Mouse (Mus musculus): ENCODE results near the gene Mob1b. TPM values are rescaled to one million over a fixed set of nuclear protein-coding genes. Genes with fewer than 3 reads are reported as not detected.
A peak's percentile ranks its signal among the peaks of the same experiment; 100 is the strongest.

Gene Mob1b
- 10 to 100 TPM; 23.3 to 32.6 (median 26.6) TPM for total RNA-seq (2022)

- DNase-seq (ENCODE audit: low spot score in 2 of 2): peak; percentile 90 to 97
Measured at GRCm38 (mm10) chr5:88720116-88721002, at the start of gene Mob1b. Gene Mob1b, plus strand, starts transcription at chr5:88720855.

GRCm38 (mm10) chr5:88674703-88675442, 45.8 kb upstream of the Mob1b start:
- DNase-seq (ENCODE audit: low spot score in 2 of 2): no peak

- peak; percentile 73 to 82 for DNase-seq (ENCODE audit: low spot score in 2 of 2)
Measured at GRCm38 (mm10) chr5:88675443-88676387, 44.9 kb upstream of the Mob1b start, which contains the start of gene Grsf1. Gene Grsf1, minus strand, starts transcription at chr5:88676171.

- DNase-seq (ENCODE audit: low spot score in 2 of 2): no peak
Measured at GRCm38 (mm10) chr5:88678929-88679328, 41.7 kb upstream of the Mob1b start.

- no peak for DNase-seq (ENCODE audit: low spot score in 2 of 2)
Measured at GRCm38 (mm10) chr5:88679341-88679740, 41.3 kb upstream of the Mob1b start.

- DNase-seq (ENCODE audit: low spot score in 2 of 2): no peak
Measured at GRCm38 (mm10) chr5:88680567-88680966, 40.1 kb upstream of the Mob1b start.

- DNase-seq (ENCODE audit: low spot score in 2 of 2): no peak
Measured at GRCm38 (mm10) chr5:88683706-88684105, 36.9 kb upstream of the Mob1b start.

- DNase-seq (ENCODE audit: low spot score in 2 of 2): no peak
Measured at GRCm38 (mm10) chr5:88684226-88684625, 36.4 kb upstream of the Mob1b start.

GRCm38 (mm10) chr5:88685306-88685705, 35.3 kb upstream of the Mob1b start:
- no peak for DNase-seq (ENCODE audit: low spot score in 2 of 2)

- no peak for DNase-seq (ENCODE audit: low spot score in 2 of 2)
Measured at GRCm38 (mm10) chr5:88685745-88686299, 34.8 kb upstream of the Mob1b start.

- DNase-seq (ENCODE audit: low spot score in 2 of 2): no peak
Measured at GRCm38 (mm10) chr5:88687996-88688406, 32.7 kb upstream of the Mob1b start.

- no peak for DNase-seq (ENCODE audit: low spot score in 2 of 2)
Measured at GRCm38 (mm10) chr5:88688583-88689187, 32.0 kb upstream of the Mob1b start.

- no peak for DNase-seq (ENCODE audit: low spot score in 2 of 2)
Measured at GRCm38 (mm10) chr5:88689279-88689938, 31.2 kb upstream of the Mob1b start.

- DNase-seq (ENCODE audit: low spot score in 2 of 2): no peak
Measured at GRCm38 (mm10) chr5:88690681-88691505, 29.8 kb upstream of the Mob1b start.

- no peak for DNase-seq (ENCODE audit: low spot score in 2 of 2)
Measured at GRCm38 (mm10) chr5:88691506-88692095, 29.1 kb upstream of the Mob1b start.

GRCm38 (mm10) chr5:88692586-88692985, 28.1 kb upstream of the Mob1b start:
- DNase-seq (ENCODE audit: low spot score in 2 of 2): no peak

GRCm38 (mm10) chr5:88693057-88693456, 27.6 kb upstream of the Mob1b start:
- no peak for DNase-seq (ENCODE audit: low spot score in 2 of 2)

- DNase-seq (ENCODE audit: low spot score in 2 of 2): no peak
Measured at GRCm38 (mm10) chr5:88697291-88697690, 23.4 kb upstream of the Mob1b start.

Measured in layer of hippocampus, adult 8-10 months (tissue).